Mouse (Mus musculus): Measurements from ENCODE around the gene Vmn1r205. TPM values are rescaled to one million over a fixed set of nuclear protein-coding genes. Genes with fewer than 3 reads are reported as not detected.
"Not testable (repeated sequence)": the region's sequence is repeated elsewhere in the genome, so short reads cannot be mapped to it uniquely, and the experiment has no call there.

Vmn1r205 gene
- not detected for total RNA-seq (2021)
- long read RNA-seq, experiment 1 = 0 reads
- long read RNA-seq, experiment 2 = 0 reads

DNA sequence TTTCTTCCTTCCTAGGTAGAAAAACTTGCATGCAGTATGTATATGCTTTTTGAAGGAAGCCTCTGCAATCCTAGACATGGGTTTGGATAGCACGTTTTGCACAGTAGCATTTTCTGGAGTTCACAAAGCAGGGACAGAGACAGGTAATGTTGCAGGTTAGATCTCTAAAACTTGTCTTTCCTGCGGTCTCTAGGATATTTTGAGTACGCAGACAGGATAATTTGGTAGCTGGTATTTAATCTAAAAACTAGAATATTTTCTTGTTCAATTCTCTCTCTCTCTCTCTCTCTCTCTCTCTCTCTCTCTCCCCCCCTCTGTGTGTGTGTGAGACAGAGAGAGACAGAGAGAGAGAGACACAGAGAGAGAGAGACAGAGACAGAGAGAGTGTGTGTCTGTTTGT lies at the start of gene Vmn1r205:
TSS of gene Vmn1r205 (minus strand) at position 101 of the 400 bp plus-strand sequence.
- no peak for DNase-seq
- intact Hi-C loops (cut with DNase I) = no loop called here

DNA sequence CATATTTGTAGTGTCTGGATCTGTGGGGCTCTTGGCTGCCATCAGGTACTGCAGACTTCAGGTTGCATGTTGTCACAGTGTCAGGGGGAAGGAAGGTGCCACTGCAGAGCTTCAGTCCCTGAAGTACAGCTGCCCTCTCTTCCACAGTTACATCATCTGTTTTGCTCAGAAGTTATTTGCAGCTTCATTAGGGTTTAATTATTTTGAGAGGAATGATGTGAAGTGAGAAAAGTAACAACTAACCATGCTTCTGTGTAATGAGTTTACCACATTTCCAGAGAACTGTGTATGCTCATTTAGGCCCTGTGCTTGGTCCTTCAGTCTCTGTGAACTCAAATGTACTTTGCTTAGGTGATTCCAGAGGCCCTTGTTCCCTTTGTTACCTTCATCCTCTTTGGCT lies 31.4 kb upstream of the Vmn1r205 start, which contains the start of gene Vmn1r206:
TSS of gene Vmn1r206 (minus strand) at position 101 of the 400 bp plus-strand sequence.
- intact Hi-C loops (cut with DNase I); DNase-seq: not testable (repeated sequence)

DNA sequence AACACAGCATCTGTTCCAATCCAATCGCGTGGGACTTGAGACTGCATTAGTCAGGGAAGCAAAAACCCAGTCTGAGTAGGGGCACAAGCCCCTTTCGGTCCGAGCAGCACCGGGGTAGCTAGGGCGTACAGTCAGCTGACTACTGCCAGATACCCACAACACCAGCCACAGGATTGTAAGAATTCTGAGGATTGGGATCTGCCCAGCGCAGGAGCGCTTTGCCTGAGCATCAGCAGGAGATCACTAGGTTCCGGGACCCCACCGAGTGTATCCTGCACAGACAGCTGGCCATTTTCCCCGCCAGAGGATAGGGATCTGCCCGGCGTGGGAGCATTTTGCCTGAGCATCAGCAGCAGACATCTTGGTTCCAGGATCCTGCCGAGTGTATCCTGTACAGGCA lies 9.5 kb downstream of the Vmn1r205 start:
- intact Hi-C loops (cut with DNase I); DNase-seq: not testable (repeated sequence)

DNA sequence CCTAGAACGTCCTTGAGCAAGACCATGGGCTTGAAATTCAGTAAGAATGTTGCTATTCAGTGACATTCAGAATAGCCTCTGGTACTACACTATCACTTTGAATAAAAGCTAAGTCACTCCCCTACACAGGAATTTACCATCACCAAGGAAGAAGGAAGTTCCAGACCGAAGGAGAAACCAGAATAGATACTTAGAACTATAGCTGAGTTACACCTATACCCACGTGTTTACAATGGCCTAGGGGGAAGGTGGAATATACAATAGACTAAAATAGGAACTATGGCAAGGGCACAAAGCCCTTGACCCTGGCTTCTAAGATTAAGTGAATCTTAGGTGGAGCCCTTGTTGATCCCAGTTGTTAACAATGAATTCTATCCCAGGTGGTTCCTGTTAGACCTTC lies 17.9 kb downstream of the Vmn1r205 start:
- DNase-seq; intact Hi-C loops (cut with DNase I): not testable (repeated sequence)

DNA sequence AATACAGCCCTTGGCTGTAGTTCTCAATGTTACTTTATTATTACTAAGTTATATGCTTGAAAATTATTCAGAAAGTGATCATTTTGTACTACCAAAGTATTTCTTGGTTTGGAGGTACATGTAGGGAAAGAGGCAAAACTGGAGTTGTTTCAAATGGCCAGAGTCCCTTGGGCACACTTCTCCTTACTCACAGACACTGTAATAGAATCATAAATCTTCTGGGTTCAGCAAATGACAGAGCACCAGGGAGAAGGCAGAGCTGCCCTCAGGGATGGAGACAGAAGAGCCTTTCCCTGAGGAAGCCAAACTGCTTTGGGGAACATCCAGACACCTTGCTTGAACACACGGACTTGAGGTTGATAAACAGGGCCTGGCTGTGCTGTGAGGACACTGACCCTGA lies 39.9 kb downstream of the Vmn1r205 start, which contains the start of gene Vmn1r204:
TSS of gene Vmn1r204 (plus strand) at position 301 of the 400 bp plus-strand sequence.
- intact Hi-C loops (cut with DNase I); DNase-seq: not testable (repeated sequence)

Other genes with a start within 250 kb of the Vmn1r205 start
- gene Vmn1r198, start 242.6 kb downstream of the Vmn1r205 start, total RNA-seq (2021) = not detected
- not detected for gene Vmn1r199, start 213.2 kb downstream of the Vmn1r205 start, total RNA-seq (2021)
- not detected for gene Vmn1r200, start 202.6 kb downstream of the Vmn1r205 start, total RNA-seq (2021)
- not detected for gene Vmn1r201, start 121.1 kb downstream of the Vmn1r205 start, total RNA-seq (2021)
- gene Vmn1r202, start 87.6 kb downstream of the Vmn1r205 start, total RNA-seq (2021) = not detected
- gene Vmn1r203, start 74.9 kb downstream of the Vmn1r205 start, total RNA-seq (2021) = not detected
- not detected for gene Vmn1r204, start 39.8 kb downstream of the Vmn1r205 start, total RNA-seq (2021)
- gene Vmn1r206, start 31.3 kb upstream of the Vmn1r205 start, total RNA-seq (2021) = not detected
- gene Vmn1r207-ps, start 136.6 kb upstream of the Vmn1r205 start, total RNA-seq (2021) = not detected
- gene Vmn1r208, start 184.4 kb upstream of the Vmn1r205 start, total RNA-seq (2021) = not detected
- not detected for gene Vmn1r209, start 216.7 kb upstream of the Vmn1r205 start, total RNA-seq (2021)
- not detected for gene Vmn1r210, start 238.3 kb upstream of the Vmn1r205 start, total RNA-seq (2021)

Measured in gastrocnemius, postnatal 36 days (tissue).